Mouse (Mus musculus) thymus, postnatal 36 days (tissue): Measurements from ENCODE around the gene Zfand2a.
A peak's percentile ranks its signal among the peaks of the same experiment; 100 is the strongest.

Source experiments
- DNase-seq, 2 experiments: peaks; one replicate each; pipeline ENCODE4 v3.0.0; 2022; ENCODE audit warnings: mixed read lengths in 2 of 2

The Zfand2a gene

GRCm38 (mm10) chr5:139464874-139465273 lies 19.5 kb downstream of the Zfand2a start:
- DNase-seq = no peak

- peak; percentile 96 for DNase-seq
Measured at GRCm38 (mm10) chr5:139460384-139461067, 23.8 kb downstream of the Zfand2a start, which contains the start of gene 3110082I17Rik. TSS of gene 3110082I17Rik (minus strand) at chr5:139460527.

GRCm38 (mm10) chr5:139459938-139460337 lies 24.4 kb downstream of the Zfand2a start:
- no peak for DNase-seq

GRCm38 (mm10) chr5:139457241-139457640 lies 27.1 kb downstream of the Zfand2a start:
- DNase-seq = no peak

- no peak for DNase-seq
Measured at GRCm38 (mm10) chr5:139455166-139455565, 29.2 kb downstream of the Zfand2a start.

- DNase-seq = no peak
Measured at GRCm38 (mm10) chr5:139453031-139453430, 31.3 kb downstream of the Zfand2a start.

GRCm38 (mm10) chr5:139449926-139450325 lies 34.4 kb downstream of the Zfand2a start:
- no peak for DNase-seq

- DNase-seq = peak; percentile 32 to 64
Measured at GRCm38 (mm10) chr5:139449161-139449791, 35.1 kb downstream of the Zfand2a start.

GRCm38 (mm10) chr5:139448025-139448424 lies 36.3 kb downstream of the Zfand2a start:
- no peak for DNase-seq

- DNase-seq = no peak
Measured at GRCm38 (mm10) chr5:139445258-139445657, 39.1 kb downstream of the Zfand2a start.

- DNase-seq = no peak
Measured at GRCm38 (mm10) chr5:139442962-139443361, 41.4 kb downstream of the Zfand2a start.

- DNase-seq = no peak
Measured at GRCm38 (mm10) chr5:139442428-139442827, 41.9 kb downstream of the Zfand2a start.

- no peak for DNase-seq
Measured at GRCm38 (mm10) chr5:139441726-139442018, 42.7 kb downstream of the Zfand2a start.

- DNase-seq = no peak
Measured at GRCm38 (mm10) chr5:139440926-139441725, 43.2 kb downstream of the Zfand2a start.

- DNase-seq = no peak
Measured at GRCm38 (mm10) chr5:139440451-139440850, 43.9 kb downstream of the Zfand2a start.

- DNase-seq = no peak
Measured at GRCm38 (mm10) chr5:139438440-139438839, 45.9 kb downstream of the Zfand2a start.

- DNase-seq = no peak
Measured at GRCm38 (mm10) chr5:139437769-139438168, 46.6 kb downstream of the Zfand2a start.

- no peak for DNase-seq
Measured at GRCm38 (mm10) chr5:139434940-139435339, 49.4 kb downstream of the Zfand2a start.

- DNase-seq = no peak
Measured at GRCm38 (mm10) chr5:139433842-139434568, 50.3 kb downstream of the Zfand2a start.

GRCm38 (mm10) chr5:139432747-139433508 lies 51.4 kb downstream of the Zfand2a start:
- DNase-seq = no peak

GRCm38 (mm10) chr5:139432333-139432732 lies 52.0 kb downstream of the Zfand2a start:
- no peak for DNase-seq

- no peak for DNase-seq
Measured at GRCm38 (mm10) chr5:139429818-139430341, 54.5 kb downstream of the Zfand2a start.
